Comparison of ENCODE assay signal across 9 mouse cellular contexts in the genomic region with DNA sequence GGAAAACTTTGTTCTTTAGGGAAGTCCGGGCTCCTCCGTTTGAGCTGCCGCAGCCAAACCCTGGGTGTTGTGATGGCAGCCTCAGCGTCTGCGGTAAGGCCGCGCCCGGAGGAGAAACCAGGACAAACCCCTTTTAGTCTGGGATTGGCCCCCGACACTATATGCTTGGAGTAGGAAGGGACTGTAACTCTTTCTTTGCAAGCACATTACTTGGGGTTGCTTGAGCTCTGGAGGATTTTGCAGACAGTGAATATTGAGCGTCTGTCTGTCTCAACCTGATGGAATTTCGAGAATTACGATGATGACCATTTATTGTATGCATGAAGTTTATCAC. TPM values are rescaled to one million over a fixed set of nuclear protein-coding genes. Genes with fewer than 3 reads are reported as not detected.
DNase-seq lines count a peak whose midpoint lies in the region; ATAC-seq and TF ChIP-seq lines count a peak whose summit lies in the region.
"Had no signal": no experiment of that assay in that cellular context is flagged by ENCODE, and none has a peak within 500 bp of the region (broad histone marks: within the 10 kb centered on the region; RNA-seq: fewer than 3 reads in every experiment).

No protein-coding gene starts in this region.

- H3K27me3 ChIP-seq in heart, embryonic 16.5 days (ENCODE audit: control insufficient read depth, insufficient read depth, low read length) = no peaks in the 10 kb centered on the region
- no peaks in the 10 kb centered on the region for H3K27me3 ChIP-seq in MEL (ENCODE audit: control insufficient read depth in 1 of 2, insufficient read depth in 2 of 2, low read length in 2 of 2)
- H3K27me3 ChIP-seq in hindbrain, embryonic 11.5 days (ENCODE audit: control insufficient read depth, insufficient read depth, low read length) = no peaks in the 10 kb centered on the region
- no peaks in the 10 kb centered on the region for H3K27me3 ChIP-seq in midbrain, embryonic 11.5 days (ENCODE audit: control insufficient read depth, insufficient read depth, low read length)
- H3K27me3 ChIP-seq: Patski had no signal

- no peaks in the 10 kb centered on the region for H3K36me3 ChIP-seq in heart, embryonic 16.5 days (ENCODE audit: control insufficient read depth, insufficient read depth)
- peaks cover 5 to 21% of the 10 kb centered on the region in 2 experiments for H3K36me3 ChIP-seq in MEL (ENCODE audit: control insufficient read depth in 1 of 2, insufficient read depth in 2 of 2, low read length in 2 of 2)
- no peaks in the 10 kb centered on the region for H3K36me3 ChIP-seq in hindbrain, embryonic 11.5 days (ENCODE audit: control insufficient read depth, insufficient read depth, low read length)
- H3K36me3 ChIP-seq in midbrain, embryonic 11.5 days (ENCODE audit: control insufficient read depth, insufficient read depth, low read length) = no peaks in the 10 kb centered on the region

- DNase-seq in heart, postnatal 10 days = no peak
- no peak for DNase-seq in MEL (ENCODE audit: low read depth, low spot score)
- DNase-seq in hindbrain, embryonic 11.5 days (ENCODE audit: low spot score) = no peak
- no peak for DNase-seq in midbrain, embryonic 11.5 days (ENCODE audit: low spot score, missing footprints)
- DNase-seq in gastrocnemius, adult 18-20 months (ENCODE audit: low spot score) = no peak
- DNase-seq in cerebellum, adult 18-20 months = no peak

- peaks cover 48% of the 10 kb centered on the region for H3K79me2 ChIP-seq in MEL (ENCODE audit: control insufficient read depth, insufficient read depth, low read length, poor library complexity)

- no peak for TF ChIP-seq CTCF in MEL (IDR thresholded peaks at IDR 0.05 in 2 of 3, conservative IDR thresholded peaks at IDR 0.05 in 1 of 3; ENCODE audit: control insufficient read depth in 1 of 3, insufficient read depth in 1 of 3, low read depth in 2 of 3, low read length in 3 of 3, poor library complexity in 1 of 3, severe bottlenecking in 1 of 3)

- TF ChIP-seq EP300 in MEL (IDR thresholded peaks at IDR 0.05; ENCODE audit: low read depth in 1 of 2, low read length in 2 of 2) = peak in 1 of 2 experiments; percentile 6; a peak in 1 of 4 replicates

- ATAC-seq in heart, embryonic 16.5 days (replicated peaks; ENCODE audit: extremely low read depth, insufficient read depth, low FRiP score) = peak; percentile 20; the same call in 1 of the 2 replicates
- peak; percentile 47 for ATAC-seq in hindbrain, embryonic 11.5 days (ENCODE audit: low FRiP score)
- ATAC-seq in midbrain, embryonic 11.5 days (ENCODE audit: low FRiP score) = peak; percentile 49; the same call in 1 of the 2 replicates
- ATAC-seq in frontal cortex, adult (ENCODE audit: low TSS enrichment) = no peak; the same call in 1 of the 2 replicates

- no peak for TF ChIP-seq RAD21 in MEL (IDR thresholded peaks at IDR 0.05; ENCODE audit: low read depth, low read length)

- H3K27ac ChIP-seq in heart, embryonic 16.5 days (ENCODE audit: low read length) = peak overlapping the region; percentile 97
- peak overlapping the region; percentile 87 for H3K27ac ChIP-seq in MEL (ENCODE audit: control insufficient read depth, low read depth, low read length)
- H3K27ac ChIP-seq in hindbrain, embryonic 11.5 days (ENCODE audit: low read depth, low read length) = peak overlapping the region; percentile 63
- H3K27ac ChIP-seq in midbrain, embryonic 11.5 days (ENCODE audit: low read depth, low read length) = peak overlapping the region; percentile 80; the same call in 1 of the 2 replicates

- WGBS in heart, embryonic 16.5 days = 2% methylated on average over 12 of the region's 12 CpGs
- WGBS in hindbrain, embryonic 11.5 days = 5% methylated on average over 12 of the region's 12 CpGs
- WGBS in midbrain, embryonic 11.5 days = 8% methylated on average over 12 of the region's 12 CpGs

- peaks cover 21% of the 10 kb centered on the region for H3K4me1 ChIP-seq in heart, embryonic 16.5 days (ENCODE audit: control insufficient read depth, insufficient read depth, low read length)
- H3K4me1 ChIP-seq in MEL (ENCODE audit: control insufficient read depth in 1 of 2, insufficient read depth in 2 of 2, low read length in 2 of 2) = peaks cover 0 to 4% of the 10 kb centered on the region in 2 experiments; a peak in 2 of 4 replicates
- H3K4me1 ChIP-seq in hindbrain, embryonic 11.5 days (replicated peaks; ENCODE audit: control insufficient read depth, insufficient read depth, low read length) = no peaks in the 10 kb centered on the region
- peaks cover 17% of the 10 kb centered on the region for H3K4me1 ChIP-seq in midbrain, embryonic 11.5 days (ENCODE audit: control insufficient read depth, insufficient read depth, low read length)

- no peak for TF ChIP-seq POLR2A in MEL (IDR thresholded peaks at IDR 0.05; ENCODE audit: control insufficient read depth in 1 of 2, insufficient read depth in 1 of 2, low read depth in 1 of 2, low read length in 2 of 2, poor library complexity in 1 of 2)

- intact Hi-C loops in heart, postnatal 10 days (cut with DNase I) = loop anchor here (1.0 to 2.0 kb wide), 2 partner anchors 20 to 57 kb away; no protein-coding TSS in a partner anchor

- peak overlapping the region; percentile 95 for H3K4me3 ChIP-seq in heart, embryonic 16.5 days (ENCODE audit: low read length)
- H3K4me3 ChIP-seq in MEL (ENCODE audit: control insufficient read depth in 1 of 2, insufficient read depth in 1 of 2, low read depth in 2 of 2, low read length in 2 of 2) = peak overlapping the region; percentile 74 to 78
- H3K4me3 ChIP-seq in hindbrain, embryonic 11.5 days (ENCODE audit: low read depth, low read length) = peak overlapping the region; percentile 86
- H3K4me3 ChIP-seq in midbrain, embryonic 11.5 days (ENCODE audit: low read depth, low read length) = peak overlapping the region; percentile 90

- H3K4me2 ChIP-seq in heart, embryonic 16.5 days (ENCODE audit: low read depth, low read length) = peak overlapping the region; percentile 75
- H3K4me2 ChIP-seq in hindbrain, embryonic 11.5 days (replicated peaks; ENCODE audit: low read depth, low read length) = peak overlapping the region; percentile 19
- H3K4me2 ChIP-seq in midbrain, embryonic 11.5 days = peak overlapping the region; percentile 84

- peak overlapping the region; percentile 97 for H3K9ac ChIP-seq in heart, embryonic 16.5 days (ENCODE audit: low read length)
- H3K9ac ChIP-seq in MEL (ENCODE audit: control insufficient read depth, low read depth, low read length, poor library complexity, severe bottlenecking) = peak overlapping the region; percentile 86
- peak overlapping the region; percentile 61 for H3K9ac ChIP-seq in hindbrain, embryonic 11.5 days (ENCODE audit: low read depth, low read length)
- H3K9ac ChIP-seq in midbrain, embryonic 11.5 days (ENCODE audit: low read length) = peak overlapping the region; percentile 86

- H3K9me3 ChIP-seq in heart, embryonic 16.5 days (replicated peaks; ENCODE audit: control insufficient read depth, low read length) = 0 out of 2 replicates have a peak, but pooled peaks cover 4% of the 10 kb centered on the region
- H3K9me3 ChIP-seq in MEL (replicated peaks; ENCODE audit: insufficient read depth, low read length) = no peaks in the 10 kb centered on the region
- no peaks in the 10 kb centered on the region for H3K9me3 ChIP-seq in hindbrain, embryonic 11.5 days (ENCODE audit: control insufficient read depth, low read length)
- H3K9me3 ChIP-seq in midbrain, embryonic 11.5 days (ENCODE audit: control insufficient read depth, low read length) = no peaks in the 10 kb centered on the region

RNA-seq across cellular contexts. Expression of gene Rbm14, which starts 0.4 kb away (rescaled TPM):
- polyA plus RNA-seq in heart, embryonic 16.5 days (2015; fragmentation: Nextera tagmentation; extraction: Ambion mirVana) = 54.0 and 55.3 TPM in 2 replicates
- total RNA-seq in heart, postnatal 10 days (2021) = 10 to 100 TPM; 33.8 to 34.6 TPM
- total RNA-seq in MEL (2012; rRNA removed) = 44.7 and 49.0 TPM in 2 replicates
- polyA plus RNA-seq in MEL (2012; ENCODE audit: insufficient read depth in 1 of 2, insufficient read length in 2 of 2, low read depth in 1 of 2, low replicate concordance in 2 of 2, missing spikeins in 1 of 2) = 10 to 100 TPM in 1 of 2 experiments, not detected in 1; 82.3 TPM
- polyA plus RNA-seq in hindbrain, embryonic 11.5 days (2014; fragmentation: Nextera tagmentation; extraction: Ambion mirVana) = 92.9 and 98.4 TPM in 2 replicates
- polyA plus RNA-seq in midbrain, embryonic 11.5 days (2014; fragmentation: Nextera tagmentation; extraction: Ambion mirVana) = 108 and 113 TPM in 2 replicates
- total RNA-seq in gastrocnemius, adult 18-20 months (2021) = 10 to 100 TPM in 1 of 2 experiments, 1 to 10 TPM in 1; 8.0 to 10.5 TPM

RNA-seq across cellular contexts. Expression of gene Gm21992, which starts 0.5 kb away (rescaled TPM):
- polyA plus RNA-seq in heart, embryonic 16.5 days (2015; fragmentation: Nextera tagmentation; extraction: Ambion mirVana) = 16.2 and 23.9 TPM in 2 replicates
- total RNA-seq in heart, postnatal 10 days (2021) = 10 to 100 TPM; 16.8 to 17.8 TPM
- 10.6 and 10.8 TPM in 2 replicates for total RNA-seq in MEL (2012; rRNA removed)
- polyA plus RNA-seq in MEL (2012; ENCODE audit: insufficient read depth in 1 of 2, insufficient read length in 2 of 2, low read depth in 1 of 2, low replicate concordance in 2 of 2, missing spikeins in 1 of 2) = 10 to 100 TPM in 1 of 2 experiments, not detected in 1; 21.9 TPM
- polyA plus RNA-seq in hindbrain, embryonic 11.5 days (2014; fragmentation: Nextera tagmentation; extraction: Ambion mirVana) = 22.4 and 37.1 TPM in 2 replicates
- 12.9 and 27.2 TPM in 2 replicates for polyA plus RNA-seq in midbrain, embryonic 11.5 days (2014; fragmentation: Nextera tagmentation; extraction: Ambion mirVana)
- 10 to 100 TPM in 1 of 2 experiments, 1 to 10 TPM in 1; 6.8 to 12.7 TPM for total RNA-seq in gastrocnemius, adult 18-20 months (2021)

RNA-seq across cellular contexts. Expression of gene Rbm4, which starts 18.2 kb away (rescaled TPM):
- 57.1 and 58.7 TPM in 2 replicates for polyA plus RNA-seq in heart, embryonic 16.5 days (2015; fragmentation: Nextera tagmentation; extraction: Ambion mirVana)
- total RNA-seq in heart, postnatal 10 days (2021) = 10 to 100 TPM; 43.1 to 49.2 TPM
- 51.6 and 57.1 TPM in 2 replicates for total RNA-seq in MEL (2012; rRNA removed)
- polyA plus RNA-seq in MEL (2012; ENCODE audit: insufficient read depth in 1 of 2, insufficient read length in 2 of 2, low read depth in 1 of 2, low replicate concordance in 2 of 2, missing spikeins in 1 of 2) = 10 to 100 TPM in 1 of 2 experiments, not detected in 1; 31.4 TPM
- 107 and 117 TPM in 2 replicates for polyA plus RNA-seq in hindbrain, embryonic 11.5 days (2014; fragmentation: Nextera tagmentation; extraction: Ambion mirVana)
- 108 and 111 TPM in 2 replicates for polyA plus RNA-seq in midbrain, embryonic 11.5 days (2014; fragmentation: Nextera tagmentation; extraction: Ambion mirVana)
- 10 to 100 TPM; 31.4 to 34.8 TPM for total RNA-seq in gastrocnemius, adult 18-20 months (2021)

RNA-seq across cellular contexts. Expression of gene Ccs, which starts 27.3 kb away (rescaled TPM):
- polyA plus RNA-seq in heart, embryonic 16.5 days (2015; fragmentation: Nextera tagmentation; extraction: Ambion mirVana) = 39.4 and 40.5 TPM in 2 replicates
- 10 to 100 TPM; 36.0 to 36.9 TPM for total RNA-seq in heart, postnatal 10 days (2021)
- 43.3 and 48.3 TPM in 2 replicates for total RNA-seq in MEL (2012; rRNA removed)
- polyA plus RNA-seq in MEL (2012; ENCODE audit: insufficient read depth in 1 of 2, insufficient read length in 2 of 2, low read depth in 1 of 2, low replicate concordance in 2 of 2, missing spikeins in 1 of 2) = 10 to 100 TPM in 1 of 2 experiments, not detected in 1; 56.6 TPM
- 39.1 and 43.7 TPM in 2 replicates for polyA plus RNA-seq in hindbrain, embryonic 11.5 days (2014; fragmentation: Nextera tagmentation; extraction: Ambion mirVana)
- 34.1 and 35.6 TPM in 2 replicates for polyA plus RNA-seq in midbrain, embryonic 11.5 days (2014; fragmentation: Nextera tagmentation; extraction: Ambion mirVana)
- total RNA-seq in gastrocnemius, adult 18-20 months (2021) = 10 to 100 TPM; 20.0 to 24.1 TPM

RNA-seq across cellular contexts. Expression of gene Ccdc87, which starts 27.3 kb away (rescaled TPM):
- polyA plus RNA-seq in heart, embryonic 16.5 days (2015; fragmentation: Nextera tagmentation; extraction: Ambion mirVana) = 0.14 and 0.16 TPM in 2 replicates
- total RNA-seq in heart, postnatal 10 days (2021) = not detected
- 0.04 TPM in 1 of 2 replicates, not detected in the other for total RNA-seq in MEL (2012; rRNA removed)
- under 1 TPM in 1 of 2 experiments, not detected in 1; 0.06 TPM for polyA plus RNA-seq in MEL (2012; ENCODE audit: insufficient read depth in 1 of 2, insufficient read length in 2 of 2, low read depth in 1 of 2, low replicate concordance in 2 of 2, missing spikeins in 1 of 2)
- polyA plus RNA-seq in hindbrain, embryonic 11.5 days (2014; fragmentation: Nextera tagmentation; extraction: Ambion mirVana) = 0.33 and 0.34 TPM in 2 replicates
- 0.07 and 0.11 TPM in 2 replicates for polyA plus RNA-seq in midbrain, embryonic 11.5 days (2014; fragmentation: Nextera tagmentation; extraction: Ambion mirVana)
- not detected for total RNA-seq in gastrocnemius, adult 18-20 months (2021)

Comparison
In these comparisons a context has a peak if more than half of its experiments do, and no peak if none do; other contexts are left out.
1. H3K4me2 ChIP-seq: peak in every context shown above with its lines; median percentile 84 in midbrain, embryonic 11.5 days; 75 in heart, embryonic 16.5 days; 19 in hindbrain, embryonic 11.5 days.